Mouse (Mus musculus): ENCODE data around the gene Cd63. TPM values are rescaled to one million over a fixed set of nuclear protein-coding genes. Genes with fewer than 3 reads are reported as not detected.
A peak's percentile ranks its signal among the peaks of the same experiment; 100 is the strongest.

Gene Cd63
- polyA plus RNA-seq, 2 experiments = 29.6 to 85.0 TPM

- TF ChIP-seq EP300 (IDR thresholded peaks at IDR 0.05; ENCODE audit: low read depth) (no peak), CTCF (IDR thresholded peaks at IDR 0.05; ENCODE audit: low read depth) (peak; percentile 74)
- H3K27me3 ChIP-seq (ENCODE audit: control insufficient read depth, insufficient read depth, low read length) = no peaks in the 10 kb centered on the region; the same call in 1 of the 2 replicates
- no peaks in the 10 kb centered on the region for H3K4me1 ChIP-seq (replicated peaks; ENCODE audit: control insufficient read depth in 2 of 2, insufficient read depth in 2 of 2, low read length in 1 of 2)
- no peaks in the 10 kb centered on the region for H3K36me3 ChIP-seq (replicated peaks; ENCODE audit: control insufficient read depth, insufficient read depth, low read depth)
- ATAC-seq (ENCODE audit: insufficient read depth) = no peak
- no peak for DNase-seq (ENCODE audit: low read depth in 3 of 3, low spot score in 3 of 3)
- H3K4me2 ChIP-seq (ENCODE audit: low read depth) = no peak overlapping the region
- H3K27ac ChIP-seq = no peak overlapping the region
- H3K4me3 ChIP-seq (ENCODE audit: insufficient read depth in 1 of 2, low read depth in 2 of 2, low read length in 2 of 2) = no peak overlapping the region
- no peak overlapping the region for H3K9ac ChIP-seq (replicated peaks)
- WGBS (ENCODE audit: insufficient replicate concordance) = 18% methylated on average over 3 of the region's 3 CpGs
- H3K9me3 ChIP-seq (ENCODE audit: control insufficient read depth, low read length) = no peaks in the 10 kb centered on the region
These were observed 44.9 kb downstream of the Cd63 start for GRCm38 (mm10) chr10:128945675-128946074.

GRCm38 (mm10) chr10:128947496-128947895, 46.7 kb downstream of the Cd63 start:
- ATAC-seq (ENCODE audit: insufficient read depth) (no peak), DNase-seq (ENCODE audit: low read depth in 3 of 3, low spot score in 3 of 3) (no peak)
- Histone ChIP-seq H3K4me2 (ENCODE audit: low read depth) (no peak overlapping the region), H3K4me1 (replicated peaks; ENCODE audit: control insufficient read depth in 2 of 2, insufficient read depth in 2 of 2, low read length in 1 of 2) (no peaks in the 10 kb centered on the region), H3K4me3 (ENCODE audit: insufficient read depth in 1 of 2, low read depth in 2 of 2, low read length in 2 of 2) (no peak overlapping the region), H3K36me3 (replicated peaks; ENCODE audit: control insufficient read depth, insufficient read depth, low read depth) (no peaks in the 10 kb centered on the region), H3K27ac (no peak overlapping the region), H3K9ac (replicated peaks) (no peak overlapping the region), H3K9me3 (ENCODE audit: control insufficient read depth, low read length) (no peaks in the 10 kb centered on the region), H3K27me3 (ENCODE audit: control insufficient read depth, insufficient read depth, low read length) (no peaks in the 10 kb centered on the region; the same call in 1 of the 2 replicates)
- TF ChIP-seq CTCF (IDR thresholded peaks at IDR 0.05; ENCODE audit: low read depth) = no peak
- no peak for TF ChIP-seq EP300 (IDR thresholded peaks at IDR 0.05; ENCODE audit: low read depth)
- 75% methylated on average over 4 of the region's 4 CpGs for WGBS (ENCODE audit: insufficient replicate concordance)

GRCm38 (mm10) chr10:128950208-128950887, 49.6 kb downstream of the Cd63 start:
- Histone ChIP-seq H3K27me3 (ENCODE audit: control insufficient read depth, insufficient read depth, low read length) (no peaks in the 10 kb centered on the region; the same call in 1 of the 2 replicates), H3K9me3 (ENCODE audit: control insufficient read depth, low read length) (no peaks in the 10 kb centered on the region), H3K9ac (replicated peaks) (no peak overlapping the region), H3K4me2 (ENCODE audit: low read depth) (no peak overlapping the region), H3K36me3 (replicated peaks; ENCODE audit: control insufficient read depth, insufficient read depth, low read depth) (no peaks in the 10 kb centered on the region), H3K4me3 (ENCODE audit: insufficient read depth in 1 of 2, low read depth in 2 of 2, low read length in 2 of 2) (no peak overlapping the region), H3K4me1 (replicated peaks; ENCODE audit: control insufficient read depth in 2 of 2, insufficient read depth in 2 of 2, low read length in 1 of 2) (no peaks in the 10 kb centered on the region), H3K27ac (no peak overlapping the region)
- TF ChIP-seq EP300 (IDR thresholded peaks at IDR 0.05; ENCODE audit: low read depth) (no peak), CTCF (IDR thresholded peaks at IDR 0.05; ENCODE audit: low read depth) (no peak)
- 48% methylated on average over 16 of the region's 16 CpGs for WGBS (ENCODE audit: insufficient replicate concordance)
- DNase-seq (ENCODE audit: low read depth in 3 of 3, low spot score in 3 of 3) = no peak
- ATAC-seq (ENCODE audit: insufficient read depth) = no peak

- Histone ChIP-seq H3K27ac (no peak overlapping the region), H3K4me3 (ENCODE audit: insufficient read depth in 1 of 2, low read depth in 2 of 2, low read length in 2 of 2) (no peak overlapping the region), H3K36me3 (replicated peaks; ENCODE audit: control insufficient read depth, insufficient read depth, low read depth) (no peaks in the 10 kb centered on the region), H3K4me2 (ENCODE audit: low read depth) (no peak overlapping the region), H3K9me3 (ENCODE audit: control insufficient read depth, low read length) (no peaks in the 10 kb centered on the region), H3K9ac (replicated peaks) (no peak overlapping the region), H3K27me3 (ENCODE audit: control insufficient read depth, insufficient read depth, low read length) (no peaks in the 10 kb centered on the region; the same call in 1 of the 2 replicates), H3K4me1 (replicated peaks; ENCODE audit: control insufficient read depth in 2 of 2, insufficient read depth in 2 of 2, low read length in 1 of 2) (0 out of 4 replicates have a peak, but pooled peaks cover 0 to 2% of the 10 kb centered on the region in 2 experiments)
- ATAC-seq (ENCODE audit: insufficient read depth) (no peak), DNase-seq (ENCODE audit: low read depth in 3 of 3, low spot score in 3 of 3) (no peak)
- WGBS (ENCODE audit: insufficient replicate concordance) = 59% methylated on average over 10 of the region's 10 CpGs
- no peak for TF ChIP-seq CTCF (IDR thresholded peaks at IDR 0.05; ENCODE audit: low read depth)
- TF ChIP-seq EP300 (IDR thresholded peaks at IDR 0.05; ENCODE audit: low read depth) = no peak
These were observed 57.6 kb downstream of the Cd63 start for GRCm38 (mm10) chr10:128958340-128958739.

GRCm38 (mm10) chr10:128960142-128960541, 59.4 kb downstream of the Cd63 start:
- no peak overlapping the region for H3K27ac ChIP-seq
- H3K4me3 ChIP-seq (ENCODE audit: insufficient read depth in 1 of 2, low read depth in 2 of 2, low read length in 2 of 2) = no peak overlapping the region
- TF ChIP-seq CTCF (IDR thresholded peaks at IDR 0.05; ENCODE audit: low read depth) (no peak), EP300 (IDR thresholded peaks at IDR 0.05; ENCODE audit: low read depth) (no peak)
- no peak for DNase-seq (ENCODE audit: low read depth in 3 of 3, low spot score in 3 of 3)
- ATAC-seq (ENCODE audit: insufficient read depth) = no peak
- no peaks in the 10 kb centered on the region; the same call in 1 of the 2 replicates for H3K27me3 ChIP-seq (ENCODE audit: control insufficient read depth, insufficient read depth, low read length)
- no peaks in the 10 kb centered on the region for H3K9me3 ChIP-seq (ENCODE audit: control insufficient read depth, low read length)
- no peak overlapping the region for H3K4me2 ChIP-seq (ENCODE audit: low read depth)
- peaks cover 0 to 6% of the 10 kb centered on the region in 2 experiments; a peak in 1 of 4 replicates for H3K4me1 ChIP-seq (replicated peaks; ENCODE audit: control insufficient read depth in 2 of 2, insufficient read depth in 2 of 2, low read length in 1 of 2)
- H3K36me3 ChIP-seq (replicated peaks; ENCODE audit: control insufficient read depth, insufficient read depth, low read depth) = no peaks in the 10 kb centered on the region
- 61% methylated on average over 4 of the region's 4 CpGs for WGBS (ENCODE audit: insufficient replicate concordance)
- no peak overlapping the region for H3K9ac ChIP-seq (replicated peaks)

Measured in liver, embryonic 14.5 days (tissue).